Mouse (Mus musculus): ENCODE results near the gene Fndc8. TPM values are rescaled to one million over a fixed set of nuclear protein-coding genes. Genes with fewer than 3 reads are reported as not detected.

The Fndc8 gene
- polyA plus RNA-seq, 1 experiment from 2014 or later: 0.22 TPM

DNA sequence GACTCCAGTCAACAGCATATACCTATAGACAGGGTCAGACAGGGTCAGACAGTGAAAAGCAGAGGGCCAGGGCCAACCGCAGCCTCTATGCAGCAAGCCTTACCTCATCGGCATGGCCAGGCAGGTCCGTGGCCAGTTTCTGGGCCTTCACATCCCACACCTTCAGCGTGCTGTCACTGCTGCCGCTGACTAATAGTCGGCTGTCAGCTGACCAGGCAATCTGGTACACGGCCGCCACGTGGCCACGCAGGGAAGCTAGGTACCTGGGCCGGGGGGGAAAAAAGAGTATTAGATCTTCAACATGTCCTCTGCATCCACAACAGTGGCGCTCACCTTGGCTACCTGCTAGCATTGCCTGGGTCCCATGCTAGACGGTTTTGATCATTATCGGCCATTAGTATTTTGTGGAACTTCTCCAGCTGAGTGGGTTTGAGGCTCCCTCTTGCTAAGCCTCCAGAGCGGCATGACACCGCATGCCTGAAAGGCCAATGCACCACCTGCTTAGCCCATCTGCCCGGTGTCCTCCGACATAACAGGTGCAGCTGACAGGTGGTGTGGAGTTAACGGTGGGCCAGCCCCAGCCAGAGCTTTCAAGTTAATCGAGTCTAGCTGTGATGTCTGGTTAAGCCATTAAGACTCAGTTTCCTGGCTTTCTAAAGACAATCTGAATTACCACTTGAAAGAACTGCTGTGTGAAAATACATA is 9.8 kb downstream of the Fndc8 start:
- Histone ChIP-seq H3K4me3 (replicated peaks; ENCODE audit: low read length) (no peak overlapping the region), H3K4me2 (ENCODE audit: low read depth, low read length) (no peak overlapping the region), H3K9ac (ENCODE audit: low read length) (no peak overlapping the region), H3K27me3 (ENCODE audit: control insufficient read depth, insufficient read depth, low read length) (no peaks in the 10 kb centered on the region), H3K4me1 (ENCODE audit: control insufficient read depth, insufficient read depth, low read length) (no peaks in the 10 kb centered on the region), H3K9me3 (replicated peaks; ENCODE audit: control insufficient read depth, low read length) (no peaks in the 10 kb centered on the region), H3K36me3 (ENCODE audit: control insufficient read depth, insufficient read depth, low read length) (peaks cover 13% of the 10 kb centered on the region), H3K27ac (ENCODE audit: low read length) (no peak overlapping the region)
- 92% methylated on average over 20 of the region's 20 CpGs for WGBS
- no peak for ATAC-seq (ENCODE audit: insufficient read depth, low FRiP score)

DNA sequence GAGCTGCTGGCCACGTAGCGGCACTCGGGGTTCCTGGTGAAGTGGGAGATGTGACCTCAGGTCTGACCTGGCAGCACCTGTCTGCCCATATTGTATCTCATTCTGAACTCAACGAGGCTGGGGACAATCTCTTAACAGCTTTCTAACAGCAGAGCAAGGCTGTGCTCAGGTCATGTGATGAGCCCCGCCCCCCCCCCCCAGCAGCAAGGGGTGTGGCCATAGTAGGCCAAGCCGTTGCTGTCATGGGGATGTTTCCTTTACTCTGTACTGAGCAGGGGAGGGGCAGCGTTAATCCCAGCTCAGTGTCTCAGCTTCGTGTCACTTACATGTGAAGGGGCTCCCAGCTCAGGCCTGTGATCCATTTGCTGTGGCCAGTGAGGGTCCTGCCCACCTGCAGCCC is 13.0 kb downstream of the Fndc8 start:
- H3K27me3 ChIP-seq (ENCODE audit: control insufficient read depth, insufficient read depth, low read length): no peaks in the 10 kb centered on the region
- H3K27ac ChIP-seq (ENCODE audit: low read length): no peak overlapping the region
- H3K4me3 ChIP-seq (replicated peaks; ENCODE audit: low read length): no peak overlapping the region
- H3K4me1 ChIP-seq (ENCODE audit: control insufficient read depth, insufficient read depth, low read length): peaks cover 9% of the 10 kb centered on the region
- no peaks in the 10 kb centered on the region for H3K9me3 ChIP-seq (replicated peaks; ENCODE audit: control insufficient read depth, low read length)
- no peak for ATAC-seq (ENCODE audit: insufficient read depth, low FRiP score)
- H3K9ac ChIP-seq (ENCODE audit: low read length): no peak overlapping the region
- 57% methylated on average over 8 of the region's 8 CpGs for WGBS
- peaks cover 13% of the 10 kb centered on the region for H3K36me3 ChIP-seq (ENCODE audit: control insufficient read depth, insufficient read depth, low read length)
- no peak overlapping the region for H3K4me2 ChIP-seq (ENCODE audit: low read depth, low read length)

DNA sequence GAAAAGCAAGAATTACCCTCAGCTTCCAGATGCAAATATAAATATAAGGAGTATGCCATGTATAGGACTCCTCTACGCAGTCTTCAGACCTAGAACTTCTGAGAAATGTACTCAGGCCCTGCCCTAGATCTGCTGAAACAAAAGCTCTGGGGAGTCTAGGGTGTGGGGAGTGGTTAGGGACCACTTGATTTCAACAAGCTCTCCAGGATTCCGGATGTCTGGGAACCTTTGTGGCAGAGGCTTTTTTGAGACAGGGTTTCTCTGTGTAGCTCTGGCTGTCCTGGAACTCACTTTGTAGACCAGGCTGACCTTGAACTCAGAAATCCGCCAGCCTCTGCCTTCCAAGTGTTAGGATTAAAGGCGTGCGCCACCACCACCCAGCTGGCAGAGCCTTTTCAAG is 13.9 kb downstream of the Fndc8 start:
- ATAC-seq (ENCODE audit: insufficient read depth, low FRiP score): no peak
- no peaks in the 10 kb centered on the region for H3K9me3 ChIP-seq (replicated peaks; ENCODE audit: control insufficient read depth, low read length)
- H3K36me3 ChIP-seq (ENCODE audit: control insufficient read depth, insufficient read depth, low read length): peaks cover 13% of the 10 kb centered on the region
- H3K4me1 ChIP-seq (ENCODE audit: control insufficient read depth, insufficient read depth, low read length): peaks cover 9% of the 10 kb centered on the region
- no peak overlapping the region for H3K9ac ChIP-seq (ENCODE audit: low read length)
- WGBS: 91% methylated on average over 5 of the region's 5 CpGs
- no peak overlapping the region for H3K27ac ChIP-seq (ENCODE audit: low read length)
- H3K4me2 ChIP-seq (ENCODE audit: low read depth, low read length): no peak overlapping the region
- H3K4me3 ChIP-seq (replicated peaks; ENCODE audit: low read length): no peak overlapping the region
- no peaks in the 10 kb centered on the region for H3K27me3 ChIP-seq (ENCODE audit: control insufficient read depth, insufficient read depth, low read length)

DNA sequence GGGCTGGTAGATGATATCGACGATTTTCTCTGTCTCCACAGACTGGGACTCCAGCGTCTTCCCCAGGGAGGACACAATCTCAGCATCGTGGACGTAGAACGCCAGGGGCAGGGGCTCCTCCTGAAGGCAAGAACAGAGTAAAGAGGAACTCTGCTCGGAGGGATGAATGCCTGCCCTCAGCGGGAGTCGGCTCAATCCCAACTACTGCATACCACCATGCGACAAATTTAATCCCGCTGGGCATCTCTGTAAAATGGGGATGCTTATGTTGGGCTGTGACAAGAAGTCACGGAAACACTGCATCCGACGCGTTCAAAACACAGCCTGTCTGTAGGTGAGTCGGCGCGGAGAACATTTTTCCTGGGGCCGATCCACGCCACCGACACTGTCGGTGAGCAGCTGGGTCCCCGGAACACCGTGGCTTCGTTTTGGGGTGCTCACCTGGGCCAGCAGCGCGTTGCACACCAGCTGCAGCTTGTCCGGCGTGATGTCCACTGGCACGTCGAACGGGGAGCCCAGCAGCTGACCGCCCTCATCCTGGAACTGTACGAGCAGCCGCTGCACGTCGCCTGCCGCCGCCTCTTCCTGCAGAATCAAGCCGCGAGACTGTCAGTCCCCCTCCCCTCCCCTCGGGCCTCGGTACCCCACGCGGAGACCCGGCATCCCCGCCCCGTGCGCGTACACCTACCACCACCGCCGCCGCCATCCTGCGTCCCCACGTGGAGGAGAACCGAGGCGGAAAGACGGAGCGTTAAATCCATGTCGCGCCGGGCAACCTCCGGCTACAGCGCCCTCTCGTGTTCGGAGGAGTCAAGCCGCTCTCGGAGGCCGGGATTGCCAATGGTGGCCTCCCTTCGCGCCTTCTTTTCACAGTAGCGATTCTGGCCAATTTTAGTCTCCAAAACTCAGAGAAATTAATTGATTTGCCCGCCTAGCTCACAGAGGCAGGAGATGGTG is 16.0 kb downstream of the Fndc8 start, which contains the start of gene Nle1:
Nle1 (minus strand) TSS at position 761 of the 957 bp plus-strand sequence.
- no peak within 1 kb of the TSS for H3K27ac ChIP-seq (ENCODE audit: low read length)
- peak within 1 kb of the TSS; percentile 86 for H3K4me3 ChIP-seq (replicated peaks; ENCODE audit: low read length)
- 1% methylated on average over 73 of the region's 73 CpGs for WGBS
- peaks cover 5% of the 10 kb centered on the region; the same call in 1 of the 2 replicates for H3K36me3 ChIP-seq (ENCODE audit: control insufficient read depth, insufficient read depth, low read length)
- no peaks in the 10 kb centered on the region for H3K27me3 ChIP-seq (ENCODE audit: control insufficient read depth, insufficient read depth, low read length)
- H3K4me1 ChIP-seq (ENCODE audit: control insufficient read depth, insufficient read depth, low read length): peaks cover 9% of the 10 kb centered on the region
- ATAC-seq (ENCODE audit: insufficient read depth, low FRiP score): peak; percentile 68; the same call in 1 of the 2 replicates
- H3K4me2 ChIP-seq (ENCODE audit: low read depth, low read length): peak within 1 kb of the TSS; percentile 89
- H3K9ac ChIP-seq (ENCODE audit: low read length): peak within 1 kb of the TSS; percentile 93
- no peaks in the 10 kb centered on the region for H3K9me3 ChIP-seq (replicated peaks; ENCODE audit: control insufficient read depth, low read length)

DNA sequence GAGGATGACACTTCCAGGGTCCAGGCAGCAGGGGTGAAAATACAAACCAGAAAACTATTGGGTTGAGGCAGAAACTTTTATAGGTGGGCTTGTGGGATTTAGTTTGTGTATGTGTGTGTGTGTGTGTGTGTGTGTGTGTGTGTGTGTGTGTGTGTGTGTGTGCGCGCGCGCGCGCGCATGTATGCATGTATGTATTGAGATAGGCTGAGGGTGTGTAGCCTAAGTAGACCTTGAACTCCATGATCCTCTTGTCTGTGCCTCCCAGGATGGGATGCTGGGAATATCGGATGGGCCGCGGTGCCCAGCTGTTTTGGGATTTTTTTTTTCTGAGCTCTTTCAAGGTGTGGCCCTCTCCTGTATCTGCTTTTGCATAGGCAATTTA is 16.7 kb downstream of the Fndc8 start:
- no peak for ATAC-seq (ENCODE audit: insufficient read depth, low FRiP score)
- Histone ChIP-seq H3K4me1 (ENCODE audit: control insufficient read depth, insufficient read depth, low read length) (peaks cover 9% of the 10 kb centered on the region), H3K4me2 (ENCODE audit: low read depth, low read length) (peak overlapping the region; percentile 89), H3K27ac (ENCODE audit: low read length) (no peak overlapping the region), H3K4me3 (replicated peaks; ENCODE audit: low read length) (peak overlapping the region; percentile 86), H3K9ac (ENCODE audit: low read length) (peak overlapping the region; percentile 93), H3K36me3 (ENCODE audit: control insufficient read depth, insufficient read depth, low read length) (peaks cover 5% of the 10 kb centered on the region; the same call in 1 of the 2 replicates), H3K9me3 (replicated peaks; ENCODE audit: control insufficient read depth, low read length) (no peaks in the 10 kb centered on the region), H3K27me3 (ENCODE audit: control insufficient read depth, insufficient read depth, low read length) (no peaks in the 10 kb centered on the region)
- 49% methylated on average over 10 of the region's 10 CpGs for WGBS

DNA sequence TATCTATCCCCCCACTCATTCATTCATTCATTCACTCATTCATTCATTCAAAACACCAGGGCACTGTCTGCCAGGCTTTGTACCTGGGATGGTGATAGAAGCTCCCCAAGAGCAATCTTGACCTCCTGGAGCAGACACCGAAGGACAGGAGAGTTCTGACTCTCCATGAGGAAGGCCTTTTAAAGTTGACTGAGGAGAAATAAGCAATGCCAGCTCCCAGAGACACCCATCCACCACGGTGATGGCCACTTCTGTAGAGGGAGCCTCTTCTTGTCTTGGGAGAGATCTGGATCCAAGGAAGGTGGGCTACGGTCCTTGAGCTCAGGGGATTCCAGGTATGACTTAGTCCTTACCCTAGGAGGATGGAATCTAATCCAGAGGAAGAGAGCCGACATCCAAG is 18.3 kb downstream of the Fndc8 start, which contains the start of gene Unc45b:
Unc45b (plus strand) TSS at position 301 of the 400 bp plus-strand sequence.
- no peaks in the 10 kb centered on the region for H3K27me3 ChIP-seq (ENCODE audit: control insufficient read depth, insufficient read depth, low read length)
- H3K9ac ChIP-seq (ENCODE audit: low read length): no peak within 1 kb of the TSS
- ATAC-seq (ENCODE audit: insufficient read depth, low FRiP score): no peak
- no peak within 1 kb of the TSS for H3K4me2 ChIP-seq (ENCODE audit: low read depth, low read length)
- no peak within 1 kb of the TSS for H3K4me3 ChIP-seq (replicated peaks; ENCODE audit: low read length)
- H3K36me3 ChIP-seq (ENCODE audit: control insufficient read depth, insufficient read depth, low read length): no peaks in the 10 kb centered on the region
- H3K4me1 ChIP-seq (ENCODE audit: control insufficient read depth, insufficient read depth, low read length): peaks cover 9% of the 10 kb centered on the region
- no peaks in the 10 kb centered on the region for H3K9me3 ChIP-seq (replicated peaks; ENCODE audit: control insufficient read depth, low read length)
- 82% methylated on average over 4 of the region's 4 CpGs for WGBS
- no peak within 1 kb of the TSS for H3K27ac ChIP-seq (ENCODE audit: low read length)

DNA sequence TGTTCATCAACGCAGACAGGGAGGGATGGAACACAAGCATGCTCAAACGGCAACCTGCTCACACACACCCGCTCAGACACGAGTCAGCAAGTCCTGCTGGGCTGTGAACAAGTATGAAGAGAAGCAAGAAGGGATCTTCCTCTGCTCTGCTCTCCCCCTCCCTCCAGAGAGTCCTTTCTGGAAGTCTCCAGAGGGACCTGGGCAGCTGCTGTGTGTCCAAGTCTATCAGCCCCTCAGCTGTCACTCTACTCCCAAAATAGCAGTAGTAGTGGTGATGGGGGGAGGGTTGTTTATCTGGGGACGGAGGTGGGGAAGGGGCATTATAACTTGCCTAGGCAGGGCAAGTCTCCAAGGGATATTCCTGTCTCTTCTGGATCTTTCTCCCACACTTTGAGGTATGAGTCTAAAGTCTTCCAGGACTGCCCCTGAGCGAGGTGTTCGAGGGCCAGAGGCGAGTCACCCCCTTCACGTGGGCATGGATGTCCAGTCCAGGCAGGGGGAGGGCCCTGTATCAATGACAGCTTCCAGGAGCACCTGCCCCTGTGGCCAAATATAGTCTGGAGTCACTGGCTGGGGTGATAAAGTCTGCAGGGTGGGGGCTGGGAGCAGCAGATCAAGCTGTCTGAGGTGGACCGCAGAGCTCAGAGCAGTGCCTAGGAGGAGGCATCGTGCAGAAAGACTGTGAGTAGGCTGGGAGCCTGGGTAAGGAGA is 18.9 kb downstream of the Fndc8 start:
- H3K4me3 ChIP-seq (replicated peaks; ENCODE audit: low read length): no peak overlapping the region
- H3K9ac ChIP-seq (ENCODE audit: low read length): no peak overlapping the region
- H3K36me3 ChIP-seq (ENCODE audit: control insufficient read depth, insufficient read depth, low read length): no peaks in the 10 kb centered on the region
- no peak overlapping the region for H3K27ac ChIP-seq (ENCODE audit: low read length)
- peaks cover 9% of the 10 kb centered on the region for H3K4me1 ChIP-seq (ENCODE audit: control insufficient read depth, insufficient read depth, low read length)
- no peaks in the 10 kb centered on the region for H3K27me3 ChIP-seq (ENCODE audit: control insufficient read depth, insufficient read depth, low read length)
- ATAC-seq (ENCODE audit: insufficient read depth, low FRiP score): no peak
- 82% methylated on average over 11 of the region's 11 CpGs for WGBS
- no peak overlapping the region for H3K4me2 ChIP-seq (ENCODE audit: low read depth, low read length)
- no peaks in the 10 kb centered on the region for H3K9me3 ChIP-seq (replicated peaks; ENCODE audit: control insufficient read depth, low read length)

DNA sequence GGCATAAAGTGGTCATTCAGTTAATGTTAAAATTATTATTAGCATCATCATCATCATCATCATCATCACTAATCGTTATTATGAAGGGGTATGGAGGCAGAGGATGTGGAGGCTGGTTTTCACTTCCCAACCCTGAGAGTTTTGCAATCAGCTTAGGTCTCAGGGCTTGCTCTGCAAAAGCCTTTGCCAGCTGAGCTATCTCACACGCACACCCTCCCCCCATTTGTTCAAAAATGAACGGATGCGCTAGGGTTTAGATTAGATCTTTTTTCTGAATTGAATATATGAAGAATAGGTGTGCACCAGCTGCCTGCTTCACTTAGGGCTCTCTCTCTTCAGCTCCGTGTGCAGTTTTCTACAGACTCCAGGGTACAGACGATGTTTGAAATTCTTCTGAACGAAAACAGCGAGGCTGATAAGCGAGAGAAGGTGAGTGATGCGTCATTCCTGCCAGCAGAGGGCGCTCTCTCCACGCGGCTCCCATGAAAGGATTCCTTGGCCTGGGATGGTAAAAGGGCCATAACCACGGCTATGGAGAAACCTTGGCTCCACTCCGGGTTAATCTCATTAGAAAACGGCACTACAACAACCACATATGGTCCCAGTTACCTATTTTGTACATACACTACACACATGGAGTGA is 22.9 kb downstream of the Fndc8 start:
- no peak for ATAC-seq (ENCODE audit: insufficient read depth, low FRiP score)
- Histone ChIP-seq H3K9me3 (replicated peaks; ENCODE audit: control insufficient read depth, low read length) (no peaks in the 10 kb centered on the region), H3K4me3 (replicated peaks; ENCODE audit: low read length) (no peak overlapping the region), H3K4me2 (ENCODE audit: low read depth, low read length) (peak overlapping the region; percentile 48), H3K9ac (ENCODE audit: low read length) (no peak overlapping the region), H3K4me1 (ENCODE audit: control insufficient read depth, insufficient read depth, low read length) (no peaks in the 10 kb centered on the region), H3K27me3 (ENCODE audit: control insufficient read depth, insufficient read depth, low read length) (no peaks in the 10 kb centered on the region), H3K36me3 (ENCODE audit: control insufficient read depth, insufficient read depth, low read length) (no peaks in the 10 kb centered on the region), H3K27ac (ENCODE audit: low read length) (no peak overlapping the region)
- 9% methylated on average over 16 of the region's 16 CpGs for WGBS

Measured in stomach, embryonic 16.5 days (tissue).